32 mouse cellular contexts compared by ENCODE assay signal in genomic region chr5:125627816-125628348, GRCm38 (mm10).
DNase-seq lines count a peak whose midpoint lies in the region; ATAC-seq and TF ChIP-seq lines count a peak whose summit lies in the region.
"Had no signal": no experiment of that assay in that cellular context is flagged by ENCODE, and none has a peak within 500 bp of the region (broad histone marks: within the 10 kb centered on the region; RNA-seq: fewer than 3 reads in every experiment).

No protein-coding gene starts in this region.

- no peaks in the 10 kb centered on the region for H3K27me3 ChIP-seq in hindbrain, embryonic 13.5 days
- H3K27me3 ChIP-seq: forebrain, embryonic 12.5 days; heart, embryonic 13.5 days; kidney, embryonic 15.5 days; liver, embryonic 12.5 days; neural tube, embryonic 13.5 days had no signal

- 0 out of 2 replicates have a peak, but pooled peaks cover 2% of the 10 kb centered on the region for H3K4me1 ChIP-seq in hindbrain, embryonic 13.5 days (replicated peaks)
- H3K4me1 ChIP-seq: forebrain, embryonic 12.5 days; heart, embryonic 13.5 days; kidney, embryonic 15.5 days; liver, embryonic 12.5 days; neural tube, embryonic 13.5 days had no signal

- no peak overlapping the region for H3K4me3 ChIP-seq in left cerebral cortex, adult 2 months
- no peak overlapping the region for H3K4me3 ChIP-seq in hindbrain, embryonic 13.5 days
- H3K4me3 ChIP-seq: forebrain, embryonic 12.5 days; gastrocnemius, adult 2 months; heart, embryonic 13.5 days; kidney, embryonic 15.5 days; liver, embryonic 12.5 days; myocyte; neural tube, embryonic 13.5 days had no signal

- WGBS in hindbrain, embryonic 13.5 days, result 87% methylated on average over 9 of the region's 9 CpGs

- H3K36me3 ChIP-seq in hindbrain, embryonic 13.5 days, result no peaks in the 10 kb centered on the region; the same call in 1 of the 2 replicates
- H3K36me3 ChIP-seq: forebrain, embryonic 12.5 days; heart, embryonic 13.5 days; kidney, embryonic 15.5 days; liver, embryonic 12.5 days had no signal

- peak overlapping the region; percentile 44; the same call in 1 of the 2 replicates for H3K27ac ChIP-seq in left cerebral cortex, adult 2 months
- H3K27ac ChIP-seq in hindbrain, embryonic 13.5 days, result no peak overlapping the region
- H3K27ac ChIP-seq: forebrain, embryonic 12.5 days; gastrocnemius, adult 2 months; heart, embryonic 13.5 days; kidney, embryonic 15.5 days; liver, embryonic 12.5 days; neural tube, embryonic 13.5 days; stomach, postnatal 0 days had no signal

- H3K4me2 ChIP-seq in hindbrain, embryonic 13.5 days, result no peak overlapping the region
- H3K4me2 ChIP-seq: forebrain, embryonic 12.5 days; heart, embryonic 13.5 days; kidney, embryonic 15.5 days; liver, embryonic 12.5 days; midbrain, embryonic 11.5 days; neural tube, embryonic 13.5 days had no signal

- no peak overlapping the region for H3K9ac ChIP-seq in hindbrain, embryonic 13.5 days
- H3K9ac ChIP-seq: forebrain, embryonic 12.5 days; heart, embryonic 13.5 days; kidney, embryonic 15.5 days; liver, embryonic 12.5 days; liver, postnatal 0 days; neural tube, embryonic 13.5 days had no signal

- no peak for TF ChIP-seq CTCF in left cerebral cortex, adult 2 months (IDR thresholded peaks at IDR 0.05)

- H3K9me3 ChIP-seq in hindbrain, embryonic 13.5 days, result no peaks in the 10 kb centered on the region
- H3K9me3 ChIP-seq: forebrain, embryonic 12.5 days; heart, embryonic 13.5 days; kidney, embryonic 15.5 days; neural tube, embryonic 13.5 days had no signal

- no peak for DNase-seq in left cerebral cortex, adult 2 months (ENCODE audit: extremely low spot score in 1 of 2, low spot score in 2 of 2)
- DNase-seq in left cerebral cortex, adult 11 months (ENCODE audit: low spot score), result no peak
- peak; percentile 70 for DNase-seq in layer of hippocampus, adult 11-12 months (ENCODE audit: low spot score)
- peak; percentile 45 to 78 for DNase-seq in layer of hippocampus, adult 8-10 months (ENCODE audit: low spot score in 2 of 2)
- DNase-seq in layer of hippocampus, postnatal 25 days (ENCODE audit: extremely low spot score in 1 of 2, low spot score in 1 of 2), result peak; percentile 32 to 57
- DNase-seq in natural killer cell, adult 2 months (ENCODE audit: low spot score in 2 of 2), result no peak
- DNase-seq: adrenal gland, postnatal 14 days; cerebellum, adult 18-20 months; cerebellum, postnatal 10 days; gastrocnemius, adult 2 months; gastrocnemius, postnatal 36 days; heart, adult 18-20 months; heart, postnatal 10 days; kidney, adult 18-20 months; kidney, postnatal 36 days; liver, postnatal 0 days; lung, postnatal 36 days; right cerebral cortex, postnatal 14 days; spleen, adult 18-20 months; thymus, adult 2 months; thymus, postnatal 36 days had no signal

- ATAC-seq in hindbrain, embryonic 13.5 days (ENCODE audit: low FRiP score), result no peak
- ATAC-seq: CD4-positive, CD25-positive, alpha-beta regulatory T cell, adult 4 months; hindbrain, embryonic 16.5 days; liver, embryonic 12.5 days; liver, postnatal 0 days had no signal

- intact Hi-C loops in left cerebral cortex, adult 2 months (cut with DNase I), result no loop called here

Comparison
In these comparisons a context has a peak if more than half of its experiments do, and no peak if none do; other contexts are left out.
1. DNase-seq: peak in layer of hippocampus, adult 11-12 months (single experiment), layer of hippocampus, adult 8-10 months (2 of 2) and layer of hippocampus, postnatal 25 days (2 of 2); none in left cerebral cortex, adult 2 months (0 of 2), left cerebral cortex, adult 11 months (single experiment) and natural killer cell, adult 2 months (0 of 2).